Mouse (Mus musculus): ENCODE results near the gene Plcb1. TPM values are rescaled to one million over a fixed set of nuclear protein-coding genes. Genes with fewer than 3 reads are reported as not detected.

Gene Plcb1
- polyA plus RNA-seq, 1 experiment from 2014 or later: 7.7 TPM

GRCm38 (mm10) chr2:135403344-135403743 lies 617.5 kb downstream of the Plcb1 start:
- 86% methylated on average over 6 of the region's 6 CpGs for WGBS
- Histone ChIP-seq H3K36me3 (ENCODE audit: control insufficient read depth, insufficient read depth) (no peaks in the 10 kb centered on the region), H3K4me2 (replicated peaks; ENCODE audit: low read depth) (no peak overlapping the region), H3K4me3 (ENCODE audit: low read depth, low read length) (no peak overlapping the region), H3K9ac (ENCODE audit: low read depth, low read length) (no peak overlapping the region), H3K9me3 (ENCODE audit: control insufficient read depth) (no peaks in the 10 kb centered on the region), H3K27ac (ENCODE audit: low read depth, low read length) (no peak overlapping the region), H3K27me3 (replicated peaks; ENCODE audit: control insufficient read depth, insufficient read depth, low read length) (no peaks in the 10 kb centered on the region), H3K4me1 (replicated peaks; ENCODE audit: control insufficient read depth, insufficient read depth, low read length) (peaks cover 7% of the 10 kb centered on the region; the same call in 1 of the 2 replicates)
- TF ChIP-seq CTCF (IDR thresholded peaks at IDR 0.05; ENCODE audit: low read depth): no peak
- no peak for ATAC-seq

- Histone ChIP-seq H3K27ac (ENCODE audit: low read depth, low read length) (no peak overlapping the region), H3K9ac (ENCODE audit: low read depth, low read length) (no peak overlapping the region), H3K4me3 (ENCODE audit: low read depth, low read length) (no peak overlapping the region), H3K27me3 (replicated peaks; ENCODE audit: control insufficient read depth, insufficient read depth, low read length) (no peaks in the 10 kb centered on the region), H3K4me1 (replicated peaks; ENCODE audit: control insufficient read depth, insufficient read depth, low read length) (peaks cover 7% of the 10 kb centered on the region; the same call in 1 of the 2 replicates), H3K4me2 (replicated peaks; ENCODE audit: low read depth) (no peak overlapping the region), H3K9me3 (ENCODE audit: control insufficient read depth) (no peaks in the 10 kb centered on the region), H3K36me3 (ENCODE audit: control insufficient read depth, insufficient read depth) (no peaks in the 10 kb centered on the region)
- ATAC-seq: peak; percentile 96
- WGBS: 39% methylated on average over 1 of the region's 1 CpGs
- TF ChIP-seq CTCF (IDR thresholded peaks at IDR 0.05; ENCODE audit: low read depth): no peak
Measured at GRCm38 (mm10) chr2:135404095-135404494, 618.2 kb downstream of the Plcb1 start.

- no peak for ATAC-seq
- Histone ChIP-seq H3K36me3 (ENCODE audit: control insufficient read depth, insufficient read depth) (no peaks in the 10 kb centered on the region), H3K4me1 (replicated peaks; ENCODE audit: control insufficient read depth, insufficient read depth, low read length) (no peaks in the 10 kb centered on the region), H3K4me3 (ENCODE audit: low read depth, low read length) (no peak overlapping the region), H3K27ac (ENCODE audit: low read depth, low read length) (no peak overlapping the region), H3K9me3 (ENCODE audit: control insufficient read depth) (no peaks in the 10 kb centered on the region), H3K4me2 (replicated peaks; ENCODE audit: low read depth) (no peak overlapping the region), H3K9ac (ENCODE audit: low read depth, low read length) (no peak overlapping the region), H3K27me3 (replicated peaks; ENCODE audit: control insufficient read depth, insufficient read depth, low read length) (no peaks in the 10 kb centered on the region)
- WGBS: 67% methylated on average over 5 of the region's 5 CpGs
- TF ChIP-seq CTCF (IDR thresholded peaks at IDR 0.05; ENCODE audit: low read depth): no peak
Measured at GRCm38 (mm10) chr2:135409418-135410097, 623.7 kb downstream of the Plcb1 start.

GRCm38 (mm10) chr2:135411675-135412074 lies 625.8 kb downstream of the Plcb1 start:
- no peak for ATAC-seq
- Histone ChIP-seq H3K9me3 (ENCODE audit: control insufficient read depth) (no peaks in the 10 kb centered on the region), H3K36me3 (ENCODE audit: control insufficient read depth, insufficient read depth) (no peaks in the 10 kb centered on the region), H3K27ac (ENCODE audit: low read depth, low read length) (no peak overlapping the region), H3K4me3 (ENCODE audit: low read depth, low read length) (no peak overlapping the region), H3K9ac (ENCODE audit: low read depth, low read length) (no peak overlapping the region), H3K4me2 (replicated peaks; ENCODE audit: low read depth) (no peak overlapping the region), H3K27me3 (replicated peaks; ENCODE audit: control insufficient read depth, insufficient read depth, low read length) (no peaks in the 10 kb centered on the region), H3K4me1 (replicated peaks; ENCODE audit: control insufficient read depth, insufficient read depth, low read length) (no peaks in the 10 kb centered on the region)
- TF ChIP-seq CTCF (IDR thresholded peaks at IDR 0.05; ENCODE audit: low read depth): no peak
- WGBS: 42% methylated on average over 2 of the region's 2 CpGs

GRCm38 (mm10) chr2:135415137-135415536 lies 629.3 kb downstream of the Plcb1 start:
- H3K4me3 ChIP-seq (ENCODE audit: low read depth, low read length): no peak overlapping the region
- 78% methylated on average over 4 of the region's 4 CpGs for WGBS
- no peak for TF ChIP-seq CTCF (IDR thresholded peaks at IDR 0.05; ENCODE audit: low read depth)
- H3K4me2 ChIP-seq (replicated peaks; ENCODE audit: low read depth): no peak overlapping the region
- H3K27me3 ChIP-seq (replicated peaks; ENCODE audit: control insufficient read depth, insufficient read depth, low read length): no peaks in the 10 kb centered on the region
- H3K27ac ChIP-seq (ENCODE audit: low read depth, low read length): no peak overlapping the region
- H3K4me1 ChIP-seq (replicated peaks; ENCODE audit: control insufficient read depth, insufficient read depth, low read length): no peaks in the 10 kb centered on the region
- H3K36me3 ChIP-seq (ENCODE audit: control insufficient read depth, insufficient read depth): no peaks in the 10 kb centered on the region
- no peak for ATAC-seq
- H3K9me3 ChIP-seq (ENCODE audit: control insufficient read depth): no peaks in the 10 kb centered on the region
- H3K9ac ChIP-seq (ENCODE audit: low read depth, low read length): no peak overlapping the region

GRCm38 (mm10) chr2:135419301-135419700 lies 633.4 kb downstream of the Plcb1 start:
- ATAC-seq: no peak
- no peaks in the 10 kb centered on the region for H3K4me1 ChIP-seq (replicated peaks; ENCODE audit: control insufficient read depth, insufficient read depth, low read length)
- no peaks in the 10 kb centered on the region for H3K36me3 ChIP-seq (ENCODE audit: control insufficient read depth, insufficient read depth)
- 78% methylated on average over 5 of the region's 5 CpGs for WGBS
- no peak overlapping the region for H3K27ac ChIP-seq (ENCODE audit: low read depth, low read length)
- no peak for TF ChIP-seq CTCF (IDR thresholded peaks at IDR 0.05; ENCODE audit: low read depth)
- H3K27me3 ChIP-seq (replicated peaks; ENCODE audit: control insufficient read depth, insufficient read depth, low read length): no peaks in the 10 kb centered on the region
- no peak overlapping the region for H3K4me2 ChIP-seq (replicated peaks; ENCODE audit: low read depth)
- H3K9me3 ChIP-seq (ENCODE audit: control insufficient read depth): no peaks in the 10 kb centered on the region
- H3K9ac ChIP-seq (ENCODE audit: low read depth, low read length): no peak overlapping the region
- H3K4me3 ChIP-seq (ENCODE audit: low read depth, low read length): no peak overlapping the region
